Mouse (Mus musculus) limb, embryonic 14.5 days (tissue): ENCODE measurements around the gene Trip6. TPM values are rescaled to one million over a fixed set of nuclear protein-coding genes. Genes with fewer than 3 reads are reported as not detected.

Experiments used
- ATAC-seq: fragments of 200-750 bp; cut with Nextera tagmentation; 2 replicates; pipeline ENCODE4 v1.8.0; 2017; ENCODE audit warnings: low read depth, moderate number of reproducible peaks, moderate TSS enrichment; ENCODE audit not compliant: low FRiP score
- DNase-seq: peaks from one replicate; pipeline ENCODE4 v3.0.0-alpha.2; 2015; ENCODE audit warnings: low spot score
- H3K27ac ChIP-seq: fragments of 300-500 bp; sonication (generic); replicated peaks from 2 replicates; pipeline ENCODE4 v1.5.1; 2014; ENCODE audit warnings: low read depth, mild to moderate bottlenecking, low read length, moderate library complexity, mixed read lengths
- H3K27me3 ChIP-seq: fragments of 300-500 bp; sonication (generic); 2 replicates; pipeline ENCODE4 v1.6.1; 2014; ENCODE audit warnings: low read length, mixed read lengths; ENCODE audit not compliant: control insufficient read depth, insufficient read depth
- H3K36me3 ChIP-seq: fragments of 300-500 bp; sonication (generic); 2 replicates; pipeline ENCODE4 v1.6.1; 2014; ENCODE audit warnings: mild to moderate bottlenecking, low read length, moderate library complexity, mixed read lengths; ENCODE audit not compliant: control insufficient read depth, insufficient read depth
- H3K4me1 ChIP-seq: fragments of 300-500 bp; sonication (generic); 2 replicates; pipeline ENCODE4 v1.6.1; 2014; ENCODE audit warnings: antibody characterized with exemption, low read length, mixed read lengths; ENCODE audit not compliant: control insufficient read depth, insufficient read depth
- H3K4me2 ChIP-seq: fragments of 300-500 bp; sonication (generic); replicated peaks from 2 replicates; pipeline ENCODE4 v1.6.1; 2014; ENCODE audit warnings: low read depth, mild to moderate bottlenecking, low read length, moderate library complexity; ENCODE audit not compliant: severe bottlenecking
- H3K4me3 ChIP-seq: fragments of 300-500 bp; sonication (generic); replicated peaks from 2 replicates; pipeline ENCODE4 v1.5.1; 2014; ENCODE audit warnings: low read length
- H3K9ac ChIP-seq: fragments of 300-500 bp; sonication (generic); 2 replicates; pipeline ENCODE4 v1.6.1; 2014; ENCODE audit warnings: mild to moderate bottlenecking, low read depth, low read length, moderate library complexity; ENCODE audit not compliant: severe bottlenecking
- H3K9me3 ChIP-seq: fragments of 300-500 bp; sonication (generic); 2 replicates; pipeline ENCODE4 v1.6.1; 2016; ENCODE audit warnings: low read length; ENCODE audit not compliant: control insufficient read depth
- POLR2A ChIP-seq: fragments of 200-500 bp; IDR thresholded peaks from 2 replicates; pipeline ENCODE4 v1.8.0; 2012; ENCODE audit warnings: inconsistent platforms, mild to moderate bottlenecking, moderate library complexity, borderline replicate concordance; ENCODE audit not compliant: insufficient read depth, insufficient read length; ENCODE audit errors: extremely low read depth
- WGBS: fragments of 180-500 bp; shearing (Covaris S2); extraction: QIAGEN DNeasy Blood & Tissue Kit; methylation state at CpG from one replicate; pipeline ENCODE4 v1.1.7; 2014; 5-methylcytosine and 5-hydroxymethylcytosine counted together
- polyA plus RNA-seq, 2 experiments: library from polyadenylated mRNA; depleted of rRNA in 1 of 2; stranded (reverse) in 1 of 2; unstranded in 1 of 2; fragments of >200 nt; fragmentation: Nextera tagmentation in 1 of 2; extraction: Ambion mirVana in 1 of 2; gene quantifications; 2 replicates each; pipeline versions ENCODE4 v1.2.1 to v1.2.3; 2012 to 2014

The Trip6 gene
- polyA plus RNA-seq, 2 experiments, result 91.0 to 131 TPM

DNA sequence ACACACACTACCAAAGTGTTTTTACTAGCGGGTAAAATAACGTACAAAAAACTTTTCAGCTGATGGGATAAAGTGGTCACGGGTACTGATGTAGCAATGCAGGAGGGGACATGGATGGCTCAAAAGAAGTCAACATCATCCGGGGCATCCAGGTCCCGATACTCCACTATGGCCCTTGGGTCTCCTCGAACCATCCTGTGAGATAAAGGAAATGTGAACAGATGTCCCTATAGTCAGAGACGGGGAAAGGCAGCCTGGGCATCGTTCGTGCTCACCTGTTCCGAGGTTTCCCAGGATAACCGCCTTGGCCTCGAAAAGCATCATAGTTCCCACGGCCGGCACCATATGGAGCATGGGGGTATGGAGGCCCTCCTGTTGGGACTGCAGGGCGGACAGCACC, 18.5 kb downstream of the Trip6 start:
- TF ChIP-seq POLR2A, result no peak
- Histone ChIP-seq H3K4me1 (peaks cover 15% of the 10 kb centered on the region), H3K9me3 (no peaks in the 10 kb centered on the region), H3K4me3 (no peak overlapping the region), H3K4me2 (no peak overlapping the region), H3K27me3 (peaks cover 16% of the 10 kb centered on the region; the same call in 1 of the 2 replicates), H3K36me3 (peaks cover 58% of the 10 kb centered on the region), H3K27ac (no peak overlapping the region), H3K9ac (no peak overlapping the region)
- ATAC-seq, result no peak
- WGBS, result 88% methylated on average over 15 of the region's 15 CpGs
- no peak for DNase-seq

DNA sequence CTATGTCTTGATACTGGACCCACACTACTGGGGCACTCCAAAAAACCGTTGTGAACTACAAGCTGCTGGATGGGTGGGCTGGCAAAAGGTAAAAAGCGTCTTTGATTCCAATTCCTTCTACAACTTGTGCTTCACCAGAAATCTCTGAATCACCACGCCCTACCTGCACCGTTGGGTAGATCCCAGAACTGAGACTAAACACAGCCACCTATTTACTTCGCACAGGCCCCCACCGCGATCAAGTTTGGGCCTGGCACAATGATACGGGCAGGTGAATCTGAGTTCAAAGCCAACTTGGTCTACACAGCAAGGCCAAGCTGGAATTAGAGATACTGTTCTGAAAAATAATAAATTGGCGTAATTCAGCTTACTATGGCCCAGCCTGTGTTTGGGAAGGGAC, 18.9 kb downstream of the Trip6 start:
- Histone ChIP-seq H3K9me3 (no peaks in the 10 kb centered on the region), H3K4me1 (peaks cover 15% of the 10 kb centered on the region), H3K9ac (peak overlapping the region; percentile 64), H3K27ac (peak overlapping the region; percentile 73; the same call in 1 of the 2 replicates), H3K4me2 (peak overlapping the region; percentile 100), H3K4me3 (peak overlapping the region; percentile 60; the same call in 1 of the 2 replicates), H3K27me3 (peaks cover 20% of the 10 kb centered on the region), H3K36me3 (peaks cover 54% of the 10 kb centered on the region)
- ATAC-seq (no peak), DNase-seq (no peak)
- no peak for TF ChIP-seq POLR2A
- WGBS, result 76% methylated on average over 9 of the region's 9 CpGs

DNA sequence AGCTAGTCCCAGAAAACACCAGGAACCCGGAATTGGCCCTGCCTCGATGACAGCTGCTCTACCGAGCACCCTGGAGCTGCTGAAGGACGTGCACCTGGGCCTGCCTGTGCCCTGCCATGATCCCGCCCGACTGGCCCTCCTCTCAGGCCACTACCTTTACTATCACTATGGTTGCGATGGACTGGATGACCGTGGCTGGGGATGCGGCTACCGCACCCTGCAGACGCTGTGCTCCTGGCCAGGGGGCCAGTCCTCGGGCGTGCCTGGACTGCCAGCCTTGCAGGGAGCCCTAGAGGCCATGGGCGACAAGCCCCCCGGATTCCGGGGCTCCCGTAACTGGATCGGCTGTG, 19.5 kb downstream of the Trip6 start:
- DNase-seq (no peak), ATAC-seq (peak; percentile 21)
- peak overlapping the region; percentile 64 for H3K9ac ChIP-seq
- WGBS, result 7% methylated on average over 18 of the region's 18 CpGs
- peak overlapping the region; percentile 100 for H3K4me2 ChIP-seq
- H3K4me1 ChIP-seq, result peaks cover 15% of the 10 kb centered on the region
- H3K4me3 ChIP-seq, result peak overlapping the region; percentile 60
- H3K27me3 ChIP-seq, result peaks cover 26% of the 10 kb centered on the region
- H3K27ac ChIP-seq, result peak overlapping the region; percentile 73
- peaks cover 48% of the 10 kb centered on the region for H3K36me3 ChIP-seq
- TF ChIP-seq POLR2A, result no peak
- no peaks in the 10 kb centered on the region for H3K9me3 ChIP-seq

DNA sequence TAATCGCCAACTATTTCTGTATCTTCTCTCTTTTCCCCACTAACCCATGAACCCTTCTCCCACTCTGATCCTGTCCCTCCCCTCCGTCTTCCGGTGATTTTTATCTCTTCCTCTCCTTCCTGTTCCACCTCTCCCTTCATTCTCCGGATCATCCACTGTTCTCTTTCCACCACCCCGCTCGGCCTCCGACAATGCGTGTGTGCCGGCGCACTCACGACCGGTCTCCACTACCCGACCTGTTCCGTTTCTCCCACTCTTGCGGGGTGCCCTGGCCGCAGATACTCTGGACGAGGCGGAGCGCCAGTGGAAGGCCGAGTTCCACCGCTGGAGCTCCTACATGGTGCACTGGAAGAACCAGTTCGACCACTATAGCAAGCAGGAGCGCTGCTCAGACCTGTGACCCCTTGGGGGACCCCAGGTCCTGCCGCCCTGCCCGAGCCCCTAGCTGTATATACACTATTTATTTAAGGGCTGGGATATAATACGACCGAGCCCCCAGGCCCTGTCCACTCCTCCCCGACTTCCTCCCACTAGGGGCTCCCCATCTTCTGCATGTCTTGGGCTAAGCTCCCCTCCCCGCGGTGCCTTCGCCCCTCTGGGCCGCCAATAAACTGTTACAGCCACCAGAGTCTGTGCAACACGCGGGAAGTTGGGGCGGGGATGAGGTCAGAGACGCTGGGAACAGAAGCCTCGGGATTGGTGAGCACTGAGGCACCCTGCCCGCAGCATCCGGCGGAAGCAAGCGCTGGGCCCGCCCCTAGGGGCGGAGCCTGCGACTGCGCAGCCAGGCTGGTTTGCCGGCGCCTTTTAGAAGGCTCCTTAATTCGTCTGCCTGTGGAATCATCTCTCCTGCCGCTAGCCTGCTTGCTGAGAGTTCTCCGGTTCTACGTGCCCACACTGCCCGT, 20.1 kb downstream of the Trip6 start, which contains the start of gene Ufsp1:
Gene Ufsp1 (plus strand): TSS at position 791 of the 905 bp plus-strand sequence.
- H3K9me3 ChIP-seq, result no peaks in the 10 kb centered on the region
- H3K9ac ChIP-seq, result peak within 1 kb of the TSS; percentile 68
- DNase-seq (peak; percentile 97), ATAC-seq (peak; percentile 93)
- peak within 1 kb of the TSS; percentile 81 for H3K27ac ChIP-seq
- H3K36me3 ChIP-seq, result peaks cover 41% of the 10 kb centered on the region
- WGBS, result under 1% methylated on average over 49 of the region's 52 CpGs
- H3K4me2 ChIP-seq, result peak within 1 kb of the TSS; percentile 100
- peaks cover 16% of the 10 kb centered on the region for H3K4me1 ChIP-seq
- H3K27me3 ChIP-seq, result peaks cover 32% of the 10 kb centered on the region
- peak; percentile 72; the same call in 1 of the 2 replicates for TF ChIP-seq POLR2A
- peak within 1 kb of the TSS; percentile 60 for H3K4me3 ChIP-seq

DNA sequence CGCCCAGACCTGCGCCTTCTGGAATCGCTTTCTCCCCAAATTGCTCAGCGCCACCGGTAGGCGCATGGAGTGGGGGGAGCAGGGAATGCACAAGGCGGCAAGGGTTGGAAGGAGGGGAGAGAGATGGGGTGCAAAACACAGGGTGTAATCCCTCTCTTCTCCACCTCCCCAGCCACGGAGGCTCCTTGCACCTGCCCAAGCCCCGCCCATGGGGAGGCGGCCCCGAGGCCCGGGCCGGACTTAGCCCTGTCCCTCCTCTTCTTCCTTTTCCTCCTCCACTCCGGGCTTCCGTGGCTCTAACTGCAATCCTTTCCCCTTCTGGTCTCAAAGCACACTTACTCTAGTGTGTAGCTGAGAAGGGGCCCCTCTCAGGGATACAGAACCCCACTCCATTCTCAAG, 20.9 kb downstream of the Trip6 start:
- peak; percentile 25 for ATAC-seq
- 0 out of 2 replicates have a peak overlapping the region, but pooled peaks have one; percentile 81 for H3K27ac ChIP-seq
- WGBS, result 0% methylated on average over 15 of the region's 15 CpGs

More for the DNA sequence above, 20.9 kb downstream of the Trip6 start:
- Histone ChIP-seq H3K36me3 (peaks cover 33% of the 10 kb centered on the region), H3K9ac (peak overlapping the region; percentile 68; the same call in 1 of the 2 replicates), H3K4me3 (peak overlapping the region; percentile 60), H3K4me1 (peaks cover 22% of the 10 kb centered on the region), H3K9me3 (no peaks in the 10 kb centered on the region), H3K4me2 (peak overlapping the region; percentile 100), H3K27me3 (peaks cover 38% of the 10 kb centered on the region)
- no peak for TF ChIP-seq POLR2A
- DNase-seq, result peak; percentile 59
